In the genomic region with DNA sequence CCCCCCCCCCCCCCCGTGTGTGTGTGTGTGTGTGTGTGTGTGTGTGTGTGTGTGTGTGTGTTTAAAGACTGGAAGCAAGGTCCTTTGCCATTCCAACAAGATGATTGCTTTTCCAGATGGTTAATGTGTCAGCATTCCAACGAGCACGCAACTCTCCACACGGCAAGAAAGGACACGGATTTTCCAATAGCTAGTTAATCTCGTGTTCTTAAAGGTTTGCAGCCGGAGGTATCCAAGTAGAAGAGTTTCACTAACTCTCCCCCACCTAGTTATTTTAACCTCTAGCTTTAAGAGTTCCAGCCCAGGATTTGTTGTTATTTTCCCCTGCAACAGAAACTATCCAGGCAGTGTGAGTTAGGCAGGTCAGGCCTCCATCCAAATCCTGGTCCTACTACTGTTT, we compare ENCODE assay signal across 8 mouse cellular contexts. TPM values are rescaled to one million over a fixed set of nuclear protein-coding genes. Genes with fewer than 3 reads are reported as not detected.
DNase-seq lines count a peak whose midpoint lies in the region; ATAC-seq and TF ChIP-seq lines count a peak whose summit lies in the region.

No protein-coding gene starts in this region.

- no peaks in the 10 kb centered on the region for H3K9me3 ChIP-seq in kidney, embryonic 15.5 days (replicated peaks)
- H3K9me3 ChIP-seq in midbrain, postnatal 0 days (ENCODE audit: low read length), result no peaks in the 10 kb centered on the region

- peak overlapping the region; percentile 52; the same call in 1 of the 2 replicates for H3K9ac ChIP-seq in heart, adult 2 months (ENCODE audit: low read depth, low read length)
- H3K9ac ChIP-seq in kidney, embryonic 15.5 days, result no peak overlapping the region
- 0 out of 2 replicates have a peak overlapping the region, but pooled peaks have one; percentile 99 for H3K9ac ChIP-seq in midbrain, postnatal 0 days (replicated peaks; ENCODE audit: low read length, poor library complexity, severe bottlenecking)

- ATAC-seq in kidney, embryonic 15.5 days (replicated peaks; ENCODE audit: low FRiP score), result no peak
- no peak for ATAC-seq in midbrain, postnatal 0 days (ENCODE audit: low FRiP score)
- ATAC-seq in frontal cortex, adult (ENCODE audit: low TSS enrichment), result no peak

- H3K79me2 ChIP-seq in heart, adult 2 months (replicated peaks; ENCODE audit: control insufficient read depth, insufficient read depth, low read length), result peaks cover 2% of the 10 kb centered on the region; the same call in 1 of the 2 replicates

- peaks cover 14% of the 10 kb centered on the region for H3K36me3 ChIP-seq in heart, adult 2 months (ENCODE audit: control insufficient read depth, insufficient read depth, low read length)
- H3K36me3 ChIP-seq in kidney, embryonic 15.5 days, result peaks cover 38% of the 10 kb centered on the region
- H3K36me3 ChIP-seq in midbrain, postnatal 0 days (ENCODE audit: insufficient read depth, low read length), result 0 out of 2 replicates have a peak, but pooled peaks cover 4% of the 10 kb centered on the region

- no peak for DNase-seq in layer of hippocampus, adult 2 months (ENCODE audit: low spot score in 2 of 2)
- DNase-seq in layer of hippocampus, postnatal 10 days (ENCODE audit: low spot score in 2 of 2), result no peak
- DNase-seq in heart, adult 2 months, result peak in 1 of 2 experiments; percentile 19
- DNase-seq in midbrain, postnatal 0 days (ENCODE audit: low spot score), result no peak
- no peak for DNase-seq in right cerebral cortex, postnatal 10 days (ENCODE audit: low spot score in 2 of 2)
- DNase-seq in adrenal gland, postnatal 25 days, result no peak

- H3K27ac ChIP-seq in layer of hippocampus, adult 2 months, result peak overlapping the region; percentile 57
- H3K27ac ChIP-seq in heart, adult 2 months, result peak overlapping the region; percentile 41; the same call in 1 of the 2 replicates
- H3K27ac ChIP-seq in kidney, embryonic 15.5 days, result peak overlapping the region; percentile 4; the same call in 1 of the 2 replicates
- H3K27ac ChIP-seq in midbrain, postnatal 0 days (ENCODE audit: low read depth, low read length), result peak overlapping the region; percentile 98; the same call in 1 of the 2 replicates

- peak overlapping the region; percentile 78 for H3K4me2 ChIP-seq in kidney, embryonic 15.5 days
- H3K4me2 ChIP-seq in midbrain, postnatal 0 days (ENCODE audit: low read depth, low read length, poor library complexity, severe bottlenecking), result peak overlapping the region; percentile 86

- H3K4me1 ChIP-seq in heart, adult 2 months (ENCODE audit: control insufficient read depth, insufficient read depth, low read length), result peaks cover 5% of the 10 kb centered on the region
- H3K4me1 ChIP-seq in kidney, embryonic 15.5 days, result peaks cover 16% of the 10 kb centered on the region
- peaks cover 6% of the 10 kb centered on the region; the same call in 1 of the 2 replicates for H3K4me1 ChIP-seq in midbrain, postnatal 0 days (ENCODE audit: insufficient read depth, low read length)

- H3K4me3 ChIP-seq in layer of hippocampus, adult 2 months, result peak overlapping the region; percentile 49
- H3K4me3 ChIP-seq in heart, adult 2 months, result peak overlapping the region; percentile 33
- peak overlapping the region; percentile 93 for H3K4me3 ChIP-seq in kidney, embryonic 15.5 days (replicated peaks)
- H3K4me3 ChIP-seq in midbrain, postnatal 0 days (ENCODE audit: low read depth, low read length), result peak overlapping the region; percentile 87

- no peak for TF ChIP-seq POLR2A in heart, adult 2 months (IDR thresholded peaks at IDR 0.05; ENCODE audit: insufficient read depth, low read depth, low read length)

- TF ChIP-seq CTCF in layer of hippocampus, adult 2 months (conservative IDR thresholded peaks at IDR 0.05), result no peak
- TF ChIP-seq CTCF in heart, adult 2 months (IDR thresholded peaks at IDR 0.05), result no peak
- no peak for TF ChIP-seq CTCF in midbrain, postnatal 0 days (IDR thresholded peaks at IDR 0.05)

- no peak for TF ChIP-seq EP300 in heart, adult 2 months (IDR thresholded peaks at IDR 0.05; ENCODE audit: insufficient read depth, low read depth, low read length)

- intact Hi-C loops in heart, adult 2 months (cut with DNase I), result loop anchor here (10.0 kb wide), 1 partner anchor 546 kb away; a partner anchor contains a TSS

- no peaks in the 10 kb centered on the region for H3K27me3 ChIP-seq in heart, adult 2 months (ENCODE audit: control insufficient read depth, insufficient read depth, low read length)
- no peaks in the 10 kb centered on the region for H3K27me3 ChIP-seq in kidney, embryonic 15.5 days
- H3K27me3 ChIP-seq in midbrain, postnatal 0 days (ENCODE audit: insufficient read depth, low read length), result no peaks in the 10 kb centered on the region

- WGBS in heart, adult 2 months, result 19% methylated on average over 7 of the region's 7 CpGs
- WGBS in kidney, embryonic 15.5 days, result 17% methylated on average over 6 of the region's 7 CpGs
- 37% methylated on average over 6 of the region's 7 CpGs for WGBS in midbrain, postnatal 0 days

RNA-seq across cellular contexts. Expression of a gene that starts 1.6 kb away (rescaled TPM):
- 10 to 100 TPM; 33.2 to 38.8 TPM for total RNA-seq in layer of hippocampus, adult 2 months (2021)
- 10 to 100 TPM; 29.8 to 32.3 TPM for total RNA-seq in layer of hippocampus, postnatal 10 days (2021)
- 10 to 100 TPM; 21.0 to 21.1 TPM for total RNA-seq in heart, adult 2 months (2021)
- polyA plus RNA-seq in heart, adult 2 months (2012; rRNA removed), result 12.0 and 21.8 TPM in 2 replicates
- 16.5 and 18.5 TPM in 2 replicates for polyA plus RNA-seq in kidney, embryonic 15.5 days (2015; fragmentation: Nextera tagmentation; extraction: Ambion mirVana)
- 25.8 and 29.1 TPM in 2 replicates for total RNA-seq in midbrain, postnatal 0 days (2014; rRNA removed)
- 4.8 and 5.2 TPM in 2 replicates for polyA plus RNA-seq in midbrain, postnatal 0 days (2015; fragmentation: Nextera tagmentation; extraction: Ambion mirVana)
- 47.4 and 59.7 TPM in 2 replicates for total RNA-seq in adrenal gland, postnatal 25 days (2021)

RNA-seq across cellular contexts. Expression of a gene that starts 25.9 kb away (rescaled TPM):
- total RNA-seq in layer of hippocampus, adult 2 months (2021), result 1 to 10 TPM; 3.7 to 3.8 TPM
- total RNA-seq in layer of hippocampus, postnatal 10 days (2021), result 1 to 10 TPM; 3.3 to 3.5 TPM
- under 1 TPM; 0.36 to 0.39 TPM for total RNA-seq in heart, adult 2 months (2021)
- 1.7 and 2.1 TPM in 2 replicates for polyA plus RNA-seq in heart, adult 2 months (2012; rRNA removed)
- 64.9 and 527 TPM in 2 replicates for polyA plus RNA-seq in kidney, embryonic 15.5 days (2015; fragmentation: Nextera tagmentation; extraction: Ambion mirVana)
- 14.3 and 18.4 TPM in 2 replicates for total RNA-seq in midbrain, postnatal 0 days (2014; rRNA removed)
- polyA plus RNA-seq in midbrain, postnatal 0 days (2015; fragmentation: Nextera tagmentation; extraction: Ambion mirVana), result 25.9 and 31.2 TPM in 2 replicates
- total RNA-seq in adrenal gland, postnatal 25 days (2021), result 343 and 454 TPM in 2 replicates

RNA-seq across cellular contexts. Expression of a gene that starts 47.3 kb away (rescaled TPM):
- 10 to 100 TPM; 12.1 to 14.5 TPM for total RNA-seq in layer of hippocampus, adult 2 months (2021)
- 10 to 100 TPM; 13.2 to 14.9 TPM for total RNA-seq in layer of hippocampus, postnatal 10 days (2021)
- 1 to 10 TPM; 3.9 to 4.0 TPM for total RNA-seq in heart, adult 2 months (2021)
- polyA plus RNA-seq in heart, adult 2 months (2012; rRNA removed), result 0.61 and 1.3 TPM in 2 replicates
- 12.3 and 12.7 TPM in 2 replicates for polyA plus RNA-seq in kidney, embryonic 15.5 days (2015; fragmentation: Nextera tagmentation; extraction: Ambion mirVana)
- total RNA-seq in midbrain, postnatal 0 days (2014; rRNA removed), result 7.2 and 7.3 TPM in 2 replicates
- polyA plus RNA-seq in midbrain, postnatal 0 days (2015; fragmentation: Nextera tagmentation; extraction: Ambion mirVana), result 6.5 and 9.5 TPM in 2 replicates
- total RNA-seq in adrenal gland, postnatal 25 days (2021), result 12.1 and 13.9 TPM in 2 replicates

Comparison
In these comparisons a context has a peak if more than half of its experiments do, and no peak if none do; other contexts are left out.
1. H3K27ac ChIP-seq: peak in every context shown above with its lines; median percentile 98 in midbrain, postnatal 0 days; 57 in layer of hippocampus, adult 2 months; 41 in heart, adult 2 months; 4 in kidney, embryonic 15.5 days.
2. H3K4me3 ChIP-seq: peak in every context shown above with its lines; median percentile 93 in kidney, embryonic 15.5 days; 87 in midbrain, postnatal 0 days; 49 in layer of hippocampus, adult 2 months; 33 in heart, adult 2 months.
3. RNA of a gene that starts 25.9 kb away (total RNA-seq): 343 to 454 TPM in adrenal gland, postnatal 25 days; 14.3 to 18.4 TPM in midbrain, postnatal 0 days, 3.7 to 3.8 TPM in layer of hippocampus, adult 2 months, 3.3 to 3.5 TPM in layer of hippocampus, postnatal 10 days and 0.36 to 0.39 TPM in heart, adult 2 months; every median in the first group is over 10 times any median in the second.